In the genomic region with DNA sequence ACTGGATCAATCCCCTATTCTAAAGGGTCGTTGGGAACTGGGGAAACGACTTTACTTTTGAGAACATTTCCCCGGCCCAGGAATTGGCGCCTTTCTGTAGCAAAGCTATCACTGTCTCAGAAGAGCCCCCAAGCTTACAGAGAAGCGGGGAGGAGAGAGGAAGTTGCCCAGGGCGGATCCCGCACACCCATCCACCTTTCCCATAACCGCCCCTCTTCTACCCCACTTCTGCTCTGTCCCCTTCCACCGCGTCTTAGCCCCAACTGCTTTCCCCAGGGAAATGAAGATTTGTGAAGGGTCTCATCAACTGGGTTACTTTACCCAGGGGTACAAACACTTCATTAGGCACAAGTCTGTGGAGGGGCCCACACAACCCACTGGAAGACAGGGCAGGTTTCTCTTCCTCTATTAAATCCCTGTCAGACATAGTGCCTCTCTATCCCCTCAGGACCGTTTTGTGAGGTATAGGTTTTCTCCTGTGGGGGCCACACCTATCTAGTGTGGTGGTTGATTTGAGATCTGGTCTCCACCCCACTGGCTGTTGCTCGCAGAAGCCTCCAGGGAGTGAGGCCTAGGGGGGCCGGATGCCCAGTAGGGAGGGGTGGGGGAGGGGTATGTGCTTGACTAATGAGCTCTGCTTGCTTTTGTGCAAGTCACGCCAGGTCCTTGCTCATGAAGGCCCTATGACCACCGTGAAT, we compare ENCODE assay signal across 8 mouse cellular contexts. TPM values are rescaled to one million over a fixed set of nuclear protein-coding genes. Genes with fewer than 3 reads are reported as not detected.
DNase-seq lines count a peak whose midpoint lies in the region; ATAC-seq and TF ChIP-seq lines count a peak whose summit lies in the region.

No protein-coding gene starts in this region.

- H3K4me3 ChIP-seq in embryonic fibroblast, embryonic 13.5 days (ENCODE audit: insufficient read depth, low read length), result peak overlapping the region; percentile 99
- peak overlapping the region; percentile 58 for H3K4me3 ChIP-seq in limb, embryonic 13.5 days
- peak overlapping the region; percentile 45 for H3K4me3 ChIP-seq in midbrain, embryonic 13.5 days (replicated peaks)
- peak overlapping the region; percentile 56 for H3K4me3 ChIP-seq in stomach, embryonic 16.5 days (replicated peaks; ENCODE audit: low read length)

- peak; percentile 88 for DNase-seq in A20 (ENCODE audit: low read depth, low spot score)
- peak; percentile 11 for DNase-seq in WW6 (ENCODE audit: low read depth, low spot score)
- peak; percentile 48 for DNase-seq in heart, postnatal 4 days
- DNase-seq in cerebellum, adult 11 months, result no peak

- WGBS in limb, embryonic 13.5 days, result 17% methylated on average over 15 of the region's 15 CpGs
- 18% methylated on average over 15 of the region's 15 CpGs for WGBS in midbrain, embryonic 13.5 days
- 15% methylated on average over 15 of the region's 15 CpGs for WGBS in stomach, embryonic 16.5 days

- TF ChIP-seq CTCF in embryonic fibroblast, embryonic 13.5 days (IDR thresholded peaks at IDR 0.05; ENCODE audit: borderline replicate concordance, insufficient read depth, low read length), result no peak

- H3K27me3 ChIP-seq in limb, embryonic 13.5 days, result peaks cover 2% of the 10 kb centered on the region; the same call in 1 of the 2 replicates
- H3K27me3 ChIP-seq in midbrain, embryonic 13.5 days, result no peaks in the 10 kb centered on the region; the same call in 1 of the 2 replicates
- H3K27me3 ChIP-seq in stomach, embryonic 16.5 days (ENCODE audit: control insufficient read depth, insufficient read depth, low read length), result no peaks in the 10 kb centered on the region

- no peak; the same call in 1 of the 2 replicates for TF ChIP-seq POLR2A in embryonic fibroblast, embryonic 13.5 days (IDR thresholded peaks at IDR 0.05; ENCODE audit: low read depth, low read length)

- H3K4me1 ChIP-seq in embryonic fibroblast, embryonic 13.5 days (ENCODE audit: control insufficient read depth, insufficient read depth, low read length), result 0 out of 2 replicates have a peak, but pooled peaks cover 3% of the 10 kb centered on the region
- H3K4me1 ChIP-seq in limb, embryonic 13.5 days, result 0 out of 2 replicates have a peak, but pooled peaks cover 5% of the 10 kb centered on the region
- H3K4me1 ChIP-seq in midbrain, embryonic 13.5 days (replicated peaks), result no peaks in the 10 kb centered on the region
- no peaks in the 10 kb centered on the region for H3K4me1 ChIP-seq in stomach, embryonic 16.5 days (ENCODE audit: control insufficient read depth, insufficient read depth, low read length)

- peak overlapping the region; percentile 69 for H3K4me2 ChIP-seq in limb, embryonic 13.5 days (replicated peaks)
- H3K4me2 ChIP-seq in midbrain, embryonic 13.5 days (replicated peaks), result peak overlapping the region; percentile 66
- peak overlapping the region; percentile 51 for H3K4me2 ChIP-seq in stomach, embryonic 16.5 days (ENCODE audit: low read depth, low read length)

- no peaks in the 10 kb centered on the region for H3K36me3 ChIP-seq in limb, embryonic 13.5 days
- no peaks in the 10 kb centered on the region for H3K36me3 ChIP-seq in midbrain, embryonic 13.5 days
- no peaks in the 10 kb centered on the region for H3K36me3 ChIP-seq in stomach, embryonic 16.5 days (ENCODE audit: control insufficient read depth, insufficient read depth, low read length)

- peak overlapping the region; percentile 71 for H3K9ac ChIP-seq in limb, embryonic 13.5 days
- H3K9ac ChIP-seq in midbrain, embryonic 13.5 days (replicated peaks), result peak overlapping the region; percentile 59; the same call in 1 of the 2 replicates
- peak overlapping the region; percentile 68 for H3K9ac ChIP-seq in stomach, embryonic 16.5 days (ENCODE audit: low read length)

- H3K9me3 ChIP-seq in limb, embryonic 13.5 days, result no peaks in the 10 kb centered on the region
- no peaks in the 10 kb centered on the region for H3K9me3 ChIP-seq in midbrain, embryonic 13.5 days
- no peaks in the 10 kb centered on the region for H3K9me3 ChIP-seq in stomach, embryonic 16.5 days (replicated peaks; ENCODE audit: control insufficient read depth, low read length)

- no peak; the same call in 1 of the 2 replicates for ATAC-seq in limb, embryonic 13.5 days (ENCODE audit: low FRiP score, low read depth)
- peak; percentile 66 for ATAC-seq in midbrain, embryonic 13.5 days
- ATAC-seq in stomach, embryonic 16.5 days (ENCODE audit: insufficient read depth, low FRiP score), result 0 out of 2 replicates have a peak, but pooled peaks have one; percentile 25

- H3K27ac ChIP-seq in embryonic fibroblast, embryonic 13.5 days (ENCODE audit: insufficient read depth, low read length), result peak overlapping the region; percentile 91
- H3K27ac ChIP-seq in limb, embryonic 13.5 days, result peak overlapping the region; percentile 63; the same call in 1 of the 2 replicates
- H3K27ac ChIP-seq in midbrain, embryonic 13.5 days, result no peak overlapping the region
- peak overlapping the region; percentile 59 for H3K27ac ChIP-seq in stomach, embryonic 16.5 days (ENCODE audit: low read length)

RNA-seq across cellular contexts. Expression of gene Msn, which starts 0.8 kb away (rescaled TPM):
- 473 and 817 TPM in 2 replicates for polyA plus RNA-seq in embryonic fibroblast, embryonic 13.5 days (2011; ENCODE audit: insufficient read length, low read depth, missing spikeins)
- total RNA-seq in heart, postnatal 4 days (2021), result 100 to 1,000 TPM; 240 to 245 TPM
- 77.9 and 87.0 TPM in 2 replicates for polyA plus RNA-seq in limb, embryonic 13.5 days (2015; fragmentation: Nextera tagmentation; extraction: Ambion mirVana)
- polyA plus RNA-seq in midbrain, embryonic 13.5 days (2015; fragmentation: Nextera tagmentation; extraction: Ambion mirVana), result 40.8 and 43.7 TPM in 2 replicates
- polyA plus RNA-seq in stomach, embryonic 16.5 days (2015; fragmentation: Nextera tagmentation; extraction: Ambion mirVana), result 99.4 and 100 TPM in 2 replicates

Comparison
In these comparisons a context has a peak if more than half of its experiments do, and no peak if none do; other contexts are left out.
1. H3K4me3 ChIP-seq: peak in every context shown above with its lines; median percentile 99 in embryonic fibroblast, embryonic 13.5 days; 58 in limb, embryonic 13.5 days; 56 in stomach, embryonic 16.5 days; 45 in midbrain, embryonic 13.5 days.